Mouse (Mus musculus) frontal cortex, postnatal 36 days (tissue): Measurements from ENCODE around the gene Drg2.

Experiments
- DNase-seq, 2 experiments: peaks; one replicate each; pipeline ENCODE4 v3.0.0; 2022; ENCODE audit warnings: low spot score in 2 of 2

The Drg2 gene

DNA sequence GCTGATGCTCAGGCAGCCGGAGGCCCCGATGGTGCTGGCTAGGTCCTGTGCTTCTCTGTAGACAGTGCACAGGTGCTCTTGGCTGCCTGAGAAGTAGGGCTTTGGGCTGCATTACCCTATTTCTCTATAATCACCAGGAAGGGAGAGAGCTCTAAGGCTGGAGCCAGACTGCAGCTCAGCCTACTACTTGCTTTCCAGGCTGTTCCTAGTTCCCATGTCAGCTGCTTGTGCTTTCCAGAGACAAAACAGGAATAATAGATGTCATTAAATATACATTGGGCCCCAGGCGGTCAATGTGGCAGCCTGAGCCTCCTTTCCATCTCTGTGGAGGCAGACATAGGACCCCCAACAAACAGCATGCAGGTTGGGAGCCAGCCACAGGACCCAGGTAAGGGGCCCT is 14.6 kb downstream of the Drg2 start, which contains the start of gene Myo15:
Gene Myo15, plus strand, starts transcription at position 301 of the 400 bp plus-strand sequence.
- DNase-seq = no peak

DNA sequence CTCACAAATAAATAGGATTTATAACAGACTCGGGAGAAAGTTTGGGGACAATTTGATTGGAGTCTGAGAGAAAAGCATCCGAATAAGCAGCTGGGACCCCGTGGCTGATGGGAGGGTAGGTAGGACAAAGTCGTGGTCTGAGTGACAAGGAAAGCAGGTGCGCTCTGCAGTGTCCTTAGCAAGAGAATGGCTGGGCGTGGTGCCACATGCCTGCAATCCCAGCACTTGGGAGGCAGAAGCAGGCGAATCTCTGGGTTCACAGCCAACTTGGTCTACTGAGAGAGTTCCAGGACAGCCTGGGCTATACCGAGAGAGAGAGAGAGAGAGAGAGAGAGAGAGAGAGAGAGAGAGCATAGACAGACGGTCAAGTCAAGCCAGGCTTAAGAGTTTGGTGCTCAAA is 16.4 kb downstream of the Drg2 start:
- DNase-seq = no peak

DNA sequence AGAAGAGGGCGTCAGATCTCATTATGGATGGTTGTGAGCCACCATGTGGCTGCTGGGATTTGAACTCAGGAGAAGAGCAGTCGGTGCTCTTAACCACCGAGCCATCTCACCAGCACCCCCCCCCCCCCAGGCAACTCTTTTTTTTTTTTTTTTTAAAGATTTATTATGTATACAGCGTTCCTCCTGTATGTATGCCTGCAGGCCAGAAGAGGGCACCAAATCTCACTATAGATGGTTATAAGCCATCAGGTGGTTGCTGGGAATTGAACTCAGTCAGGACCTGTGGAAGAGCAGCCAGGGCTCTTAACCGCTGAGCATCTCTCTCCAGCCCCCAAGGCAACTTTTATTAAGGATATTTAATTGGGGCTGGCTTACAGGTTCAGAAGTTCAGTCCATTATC is 20.1 kb downstream of the Drg2 start:
- DNase-seq = no peak

- DNase-seq = no peak
These were observed 21.4 kb downstream of the Drg2 start for GRCm38 (mm10) chr11:60475668-60476362.

GRCm38 (mm10) chr11:60478121-60478520 is 23.7 kb downstream of the Drg2 start:
- DNase-seq = no peak

GRCm38 (mm10) chr11:60486267-60486666 is 31.9 kb downstream of the Drg2 start:
- DNase-seq = no peak

DNA sequence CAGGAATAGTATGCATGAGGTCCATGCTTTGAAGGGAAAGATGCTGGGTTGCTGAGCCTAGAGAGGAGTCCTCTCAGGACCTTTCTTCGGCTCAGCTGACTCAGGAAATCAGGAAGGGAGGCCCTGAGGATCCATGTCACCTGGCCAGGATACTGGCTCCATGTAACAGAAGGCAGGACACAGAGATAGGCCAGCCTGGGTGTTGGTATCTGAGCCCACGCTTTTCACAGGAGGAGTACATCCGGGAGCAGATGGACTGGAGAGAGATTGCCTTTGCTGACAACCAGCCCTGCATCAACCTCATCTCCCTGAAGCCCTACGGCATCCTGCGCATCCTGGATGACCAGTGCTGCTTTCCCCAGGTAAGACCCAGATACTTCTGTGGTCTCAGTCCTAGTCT is 38.3 kb downstream of the Drg2 start:
- no peak for DNase-seq

GRCm38 (mm10) chr11:60495692-60496091 is 41.3 kb downstream of the Drg2 start:
- no peak for DNase-seq

GRCm38 (mm10) chr11:60507281-60507680 is 52.9 kb downstream of the Drg2 start:
- no peak for DNase-seq

DNA sequence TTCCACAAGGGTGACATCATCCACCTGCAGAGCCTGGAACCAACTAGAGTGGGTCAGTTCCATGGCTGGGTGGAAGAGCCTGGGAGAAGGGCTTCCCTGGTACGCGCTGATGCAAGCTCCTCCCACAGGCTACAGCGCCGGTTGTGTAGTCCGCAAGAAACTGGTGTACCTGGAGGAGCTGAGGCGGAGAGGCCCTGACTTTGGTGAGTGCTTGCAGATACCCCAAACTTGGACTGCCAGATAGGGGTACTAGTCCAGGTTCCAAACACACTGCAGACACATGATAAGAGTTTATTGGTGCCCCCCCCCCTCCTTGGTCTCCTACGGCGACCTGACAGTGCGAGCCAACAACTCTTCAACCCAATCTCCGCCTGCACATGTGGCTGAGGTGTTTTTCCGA is 54.6 kb downstream of the Drg2 start:
- no peak for DNase-seq

- DNase-seq = no peak
These were observed 55.1 kb downstream of the Drg2 start for GRCm38 (mm10) chr11:60509500-60509899.

- no peak for DNase-seq
These were observed 57.5 kb downstream of the Drg2 start for GRCm38 (mm10) chr11:60511893-60512292.

DNA sequence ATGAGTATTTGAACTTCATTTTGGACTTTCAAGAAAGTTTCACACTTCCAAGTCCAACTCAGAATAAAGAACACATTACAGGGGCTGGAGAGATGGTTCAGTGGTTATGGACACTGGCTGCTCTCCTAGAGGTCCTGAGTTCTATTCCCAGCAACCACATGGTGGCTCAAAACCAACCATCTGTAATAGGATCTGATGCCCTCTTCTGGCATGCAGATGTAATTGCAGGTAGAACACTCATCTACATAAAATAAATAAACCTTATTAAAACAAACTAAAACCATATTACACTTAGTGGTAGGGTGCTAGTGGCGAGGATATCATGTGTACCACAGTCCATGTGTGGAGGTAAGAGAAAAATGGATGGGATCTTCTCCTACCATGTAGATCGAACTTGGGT is 58.1 kb downstream of the Drg2 start:
- no peak for DNase-seq

GRCm38 (mm10) chr11:60514941-60515340 is 60.5 kb downstream of the Drg2 start:
- no peak for DNase-seq

DNA sequence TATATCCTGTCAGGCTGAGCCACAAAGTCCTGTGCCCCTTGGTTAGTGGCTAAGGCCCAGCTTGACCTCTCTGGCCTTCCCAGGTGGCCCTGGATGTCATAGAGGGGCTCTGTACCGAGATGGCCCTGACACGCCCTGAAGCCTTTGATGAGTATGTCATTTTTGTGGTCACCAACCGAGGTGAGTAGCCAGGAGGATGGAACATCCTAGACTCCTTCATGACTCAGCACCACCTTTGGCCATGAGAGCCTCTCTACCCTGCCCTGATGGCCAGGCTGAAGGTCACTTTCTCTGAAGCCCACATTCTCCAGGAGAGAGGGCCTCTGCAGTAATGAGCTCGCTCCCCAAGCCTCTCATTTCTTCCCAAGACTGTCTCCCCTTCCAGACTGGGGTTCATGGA is 63.9 kb downstream of the Drg2 start:
- DNase-seq = no peak
